Mouse (Mus musculus) cerebellum, adult 2 months (tissue): Measurements from ENCODE around the gene Adgrg6. TPM values are rescaled to one million over a fixed set of nuclear protein-coding genes. Genes with fewer than 3 reads are reported as not detected.

ENCODE experiments used
- DNase-seq, 2 experiments: peaks; one replicate each; pipeline ENCODE4 v3.0.0; 2021
- H3K27ac ChIP-seq: fragments of 200-500 bp; 2 replicates; pipeline ENCODE4 v1.5.1; 2012; ENCODE audit warnings: low read length, control low read depth, inconsistent platforms; ENCODE audit not compliant: insufficient read depth
- H3K27me3 ChIP-seq: fragments of 200-500 bp; 2 replicates; pipeline ENCODE4 v1.6.1; 2012; ENCODE audit warnings: inconsistent platforms, mild to moderate bottlenecking, low read length, moderate library complexity; ENCODE audit not compliant: control insufficient read depth, insufficient read depth
- H3K4me1 ChIP-seq: fragments of 200-500 bp; 2 replicates; pipeline ENCODE4 v1.6.1; 2011; ENCODE audit warnings: low read length; ENCODE audit not compliant: control insufficient read depth, insufficient read depth
- H3K4me3 ChIP-seq: fragments of 200-500 bp; replicated peaks from 2 replicates; pipeline ENCODE3; 2011; ENCODE audit warnings: mild to moderate bottlenecking, low read depth, low read length, control low read depth; ENCODE audit not compliant: insufficient read depth
- CTCF ChIP-seq: fragments of 200-500 bp; IDR thresholded peaks from 2 replicates; pipeline ENCODE4 v1.5.1; 2011; ENCODE audit warnings: low read depth, mild to moderate bottlenecking, control low read depth, low read length, moderate library complexity, borderline replicate concordance; ENCODE audit not compliant: insufficient read depth
- POLR2A ChIP-seq: fragments of 200-500 bp; IDR thresholded peaks from 2 replicates; pipeline ENCODE4 v1.6.1; 2011; ENCODE audit warnings: low read length, control low read depth, borderline replicate concordance; ENCODE audit not compliant: insufficient read depth
- WGBS: fragments of 180-500 bp; shearing (Covaris S2); methylation state at CpG from one replicate; pipeline ENCODE4 v1.1.7; 2018; 5-methylcytosine and 5-hydroxymethylcytosine counted together
- polyA plus RNA-seq: library from polyadenylated mRNA; depleted of rRNA; stranded (reverse); fragments of >200 nt; gene quantifications from 2 replicates; pipeline ENCODE4 v1.2.3, GENCODE M21; 2012; rRNA removed

The Adgrg6 gene
- polyA plus RNA-seq, result 1.00 and 1.1 TPM in 2 replicates

DNA sequence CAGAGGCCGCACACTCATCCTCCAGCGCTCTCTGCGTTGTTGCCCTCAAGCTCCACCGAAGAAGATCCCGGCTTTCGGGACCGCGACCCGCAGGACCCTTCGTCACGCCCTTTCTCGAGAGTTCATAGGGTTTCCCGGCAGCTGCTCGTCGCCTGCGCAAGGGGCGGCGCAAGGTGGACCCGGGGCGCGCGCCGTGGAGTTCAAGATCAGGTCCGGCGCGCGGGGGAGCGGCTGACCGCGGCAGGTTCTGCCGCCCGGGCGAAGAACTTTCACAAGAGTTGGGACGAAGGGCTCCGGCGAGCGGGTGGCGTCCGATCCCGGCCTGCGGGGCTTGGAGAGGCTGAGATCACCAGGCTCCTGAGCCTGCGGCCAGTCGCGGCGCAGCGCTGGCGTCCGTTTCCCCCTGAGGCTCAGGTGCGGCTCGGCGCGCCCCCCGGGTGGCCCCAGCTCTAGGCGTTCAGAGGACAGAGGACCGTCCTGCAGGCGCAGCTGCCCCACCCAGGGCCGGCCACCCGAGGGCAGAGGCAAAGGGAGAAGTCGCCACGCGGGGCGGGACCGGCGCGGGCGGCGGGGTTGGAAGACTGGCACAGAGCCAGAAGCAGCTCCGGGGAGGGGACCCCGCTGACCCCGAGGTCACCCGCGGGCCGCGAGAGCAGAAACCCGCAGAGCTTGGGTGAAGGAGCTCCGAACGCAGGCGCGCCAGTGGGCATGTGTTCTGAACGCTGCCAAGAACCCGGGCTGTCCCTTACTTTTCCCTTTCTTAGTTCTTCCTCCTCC is at the start of gene Adgrg6:
Adgrg6 (minus strand) TSS at position 719 of the 777 bp plus-strand sequence.
- WGBS, result 1% methylated on average over 81 of the region's 81 CpGs
- TF ChIP-seq POLR2A, result no peak
- TF ChIP-seq CTCF, result no peak
- peak; percentile 1 to 16 for DNase-seq
- no peaks in the 10 kb centered on the region for H3K4me1 ChIP-seq
- peak within 1 kb of the TSS; percentile 9 for H3K4me3 ChIP-seq
- no peak within 1 kb of the TSS for H3K27ac ChIP-seq
- peaks cover 2% of the 10 kb centered on the region; the same call in 1 of the 2 replicates for H3K27me3 ChIP-seq

DNA sequence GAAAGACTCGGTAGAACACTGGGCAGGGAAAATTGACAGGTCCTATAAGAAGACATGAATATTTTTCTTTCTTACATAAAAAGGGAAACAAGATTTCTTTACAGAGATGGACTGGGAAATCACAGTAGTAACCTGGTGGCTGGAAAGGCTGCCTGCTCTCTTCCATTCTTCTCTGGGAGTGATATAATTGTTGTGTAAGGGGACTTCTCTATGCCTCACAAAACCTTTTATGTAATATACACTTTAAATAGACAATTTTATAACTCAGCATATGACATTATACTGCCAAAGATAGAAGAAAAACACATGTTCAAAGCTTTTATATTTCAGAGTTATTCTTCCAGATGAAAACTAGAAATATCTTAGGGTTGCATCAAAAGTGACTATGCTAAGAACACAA is 46.8 kb upstream of the Adgrg6 start:
- Histone ChIP-seq H3K27me3 (no peaks in the 10 kb centered on the region), H3K27ac (no peak overlapping the region), H3K4me1 (no peaks in the 10 kb centered on the region), H3K4me3 (no peak overlapping the region)
- 96% methylated on average over 1 of the region's 1 CpGs for WGBS
- TF ChIP-seq POLR2A, result no peak
- no peak for TF ChIP-seq CTCF
- DNase-seq, result no peak

DNA sequence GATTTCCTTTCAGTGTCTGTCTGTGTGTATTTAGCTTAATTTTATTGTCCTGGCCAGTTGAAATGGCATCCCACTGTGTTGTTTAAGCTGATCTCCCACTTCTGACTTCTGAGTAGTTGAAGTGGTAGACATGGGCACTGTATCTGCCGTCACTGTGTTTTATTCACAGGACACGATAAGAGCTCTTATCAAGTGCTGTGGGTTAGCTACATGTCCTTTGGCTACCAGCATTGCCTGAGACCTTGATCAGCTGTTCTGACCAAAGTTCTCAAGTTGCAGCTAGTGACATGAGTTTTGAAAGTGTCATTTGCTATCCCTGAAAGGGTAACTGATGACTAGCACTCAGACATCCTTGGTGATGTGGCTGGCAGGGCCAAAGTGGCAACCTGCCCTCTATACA is 45.4 kb upstream of the Adgrg6 start:
- no peak overlapping the region for H3K4me3 ChIP-seq
- H3K4me1 ChIP-seq, result no peaks in the 10 kb centered on the region
- WGBS, result 87% methylated on average over 2 of the region's 2 CpGs
- H3K27me3 ChIP-seq, result no peaks in the 10 kb centered on the region
- no peak for DNase-seq
- TF ChIP-seq CTCF, result no peak
- TF ChIP-seq POLR2A, result no peak
- no peak overlapping the region for H3K27ac ChIP-seq

DNA sequence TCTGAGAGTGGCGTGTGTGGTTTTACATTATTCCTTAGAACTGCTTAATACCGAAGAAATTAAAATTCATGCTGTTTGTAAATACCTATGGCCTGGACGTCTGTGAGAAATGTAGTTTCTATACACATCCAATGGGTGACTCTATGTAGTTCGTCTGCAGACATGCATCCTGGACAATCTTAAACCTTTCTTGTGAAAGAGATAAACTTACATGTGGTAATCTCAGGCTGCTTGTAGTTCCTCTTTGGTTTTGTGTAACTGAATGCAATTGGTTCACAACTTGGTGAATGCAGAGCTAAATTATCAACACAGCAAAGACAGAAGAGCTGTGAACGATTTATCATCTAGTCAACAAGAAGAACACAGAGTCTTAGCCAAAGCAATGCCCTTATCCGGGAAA is 44.2 kb upstream of the Adgrg6 start:
- WGBS, result 94% methylated on average over 6 of the region's 6 CpGs
- no peak for TF ChIP-seq POLR2A
- no peak for TF ChIP-seq CTCF
- Histone ChIP-seq H3K27ac (no peak overlapping the region), H3K4me3 (no peak overlapping the region), H3K27me3 (no peaks in the 10 kb centered on the region), H3K4me1 (no peaks in the 10 kb centered on the region)
- DNase-seq, result no peak

DNA sequence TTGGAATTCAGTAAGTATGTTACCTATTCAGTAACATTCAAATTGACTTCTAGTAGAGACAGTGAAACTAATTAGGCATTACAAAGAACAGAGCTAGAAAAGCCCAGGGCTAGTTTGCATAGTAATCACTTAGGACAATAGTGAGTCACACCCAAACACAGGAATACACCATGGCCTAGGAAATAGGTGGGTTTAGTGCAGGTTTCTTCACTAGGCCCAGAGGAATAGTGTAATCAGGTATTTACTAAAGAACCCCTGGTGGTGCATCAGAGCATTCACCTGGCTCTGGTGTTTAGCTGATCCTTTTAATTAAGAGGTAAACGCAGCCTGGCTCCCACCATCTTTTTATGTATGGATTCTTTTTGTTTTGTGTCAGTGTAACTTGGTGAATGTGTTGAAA is 38.0 kb upstream of the Adgrg6 start:
- H3K4me1 ChIP-seq, result no peaks in the 10 kb centered on the region
- no peak for DNase-seq
- H3K4me3 ChIP-seq, result no peak overlapping the region
- H3K27me3 ChIP-seq, result no peaks in the 10 kb centered on the region
- no peak for TF ChIP-seq CTCF
- no peak for TF ChIP-seq POLR2A
- no peak overlapping the region for H3K27ac ChIP-seq
- WGBS, result 89% methylated on average over 1 of the region's 1 CpGs

DNA sequence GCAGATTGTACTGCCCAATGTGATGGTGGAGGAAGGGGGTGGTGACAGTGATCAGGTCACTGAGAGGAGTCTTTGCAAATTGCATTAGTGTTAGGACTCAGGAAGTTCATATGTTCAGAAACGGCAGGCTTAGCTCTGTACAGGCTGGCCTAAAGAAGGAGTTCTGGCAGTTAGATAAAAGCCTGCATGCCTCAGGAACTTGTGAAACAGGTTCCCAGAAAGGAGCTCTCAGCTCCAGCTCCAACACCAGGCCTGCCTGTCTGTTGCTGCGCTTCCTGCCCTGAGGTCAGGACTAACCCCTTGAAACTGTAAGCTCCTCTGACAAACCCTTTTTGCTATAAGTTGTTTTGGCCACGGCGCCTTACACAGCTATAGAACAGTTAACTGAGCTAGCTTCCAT is 28.8 kb upstream of the Adgrg6 start:
- 82% methylated on average over 4 of the region's 4 CpGs for WGBS

DNA sequence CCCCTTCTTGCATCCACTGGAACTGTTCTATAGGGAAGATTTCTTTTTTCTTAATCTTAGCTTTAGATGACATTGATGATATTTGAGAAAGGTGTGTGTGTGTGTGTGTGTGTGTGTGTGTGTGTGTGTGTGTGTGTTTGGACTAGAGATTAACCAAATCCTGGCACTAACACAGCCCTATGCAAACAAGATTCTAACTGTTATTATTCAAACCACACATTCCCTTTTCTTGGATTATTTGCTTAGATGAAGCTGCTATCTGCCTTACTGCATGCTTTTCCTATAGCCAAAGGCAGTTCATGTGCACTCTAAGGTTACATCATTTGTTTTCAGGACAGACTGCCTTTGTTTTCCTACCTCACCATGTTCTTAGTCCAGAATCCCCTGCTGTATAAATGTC is 25.7 kb upstream of the Adgrg6 start:
- Histone ChIP-seq H3K27ac (no peak overlapping the region), H3K27me3 (no peaks in the 10 kb centered on the region), H3K4me3 (no peak overlapping the region), H3K4me1 (no peaks in the 10 kb centered on the region)
- DNase-seq, result no peak
- TF ChIP-seq CTCF (no peak), POLR2A (no peak)

More for the DNA sequence above, 28.8 kb upstream of the Adgrg6 start:
- Histone ChIP-seq H3K4me1 (no peaks in the 10 kb centered on the region), H3K27ac (no peak overlapping the region), H3K4me3 (no peak overlapping the region), H3K27me3 (no peaks in the 10 kb centered on the region)
- no peak for TF ChIP-seq CTCF
- TF ChIP-seq POLR2A, result no peak
- DNase-seq, result no peak

DNA sequence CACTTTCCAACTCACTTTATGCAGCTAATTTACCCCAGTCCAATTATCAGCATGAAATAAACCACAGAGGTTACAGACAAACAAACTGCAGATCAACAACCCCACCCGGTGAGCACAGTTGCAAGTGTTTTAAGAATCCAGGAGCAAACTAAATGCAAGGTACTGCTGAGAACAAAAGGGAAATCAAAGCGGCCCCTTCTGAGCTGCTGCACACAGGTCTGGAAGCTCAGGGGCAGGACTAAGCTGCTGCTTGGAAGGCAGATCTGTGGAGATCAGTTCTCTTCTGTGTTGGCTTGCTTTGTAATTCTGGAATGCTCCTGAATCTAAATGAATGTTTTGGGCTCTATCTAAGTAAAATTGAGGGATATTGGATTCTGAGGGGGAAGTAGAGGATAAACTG is 25.2 kb upstream of the Adgrg6 start:
- Histone ChIP-seq H3K4me1 (no peaks in the 10 kb centered on the region), H3K4me3 (no peak overlapping the region), H3K27ac (no peak overlapping the region), H3K27me3 (no peaks in the 10 kb centered on the region)
- TF ChIP-seq CTCF, result no peak
- no peak for TF ChIP-seq POLR2A
- 20% methylated on average over 2 of the region's 2 CpGs for WGBS
- DNase-seq, result no peak
